10 mouse cellular contexts compared by ENCODE assay signal in the genomic region with DNA sequence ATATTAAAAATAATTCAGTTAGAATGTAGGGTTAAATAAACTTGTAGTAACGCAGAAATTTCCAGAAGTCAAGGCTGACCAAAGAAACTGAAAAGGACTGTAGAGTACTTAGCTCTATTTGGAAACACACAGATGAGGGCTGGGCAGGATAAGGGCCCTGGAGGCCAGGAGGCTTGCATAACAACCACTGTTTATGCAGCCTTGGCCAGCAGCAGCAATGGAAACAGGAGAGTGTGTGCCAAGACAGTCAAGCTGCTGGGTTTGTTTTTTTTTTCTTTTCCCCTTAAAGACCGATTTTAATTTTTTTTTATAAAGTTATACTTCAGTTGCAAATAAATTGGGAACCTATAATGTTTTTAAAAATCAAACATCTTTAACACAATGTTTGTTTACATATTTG. TPM values are rescaled to one million over a fixed set of nuclear protein-coding genes. Genes with fewer than 3 reads are reported as not detected.
DNase-seq lines count a peak whose midpoint lies in the region; ATAC-seq and TF ChIP-seq lines count a peak whose summit lies in the region.
"Had no signal": no experiment of that assay in that cellular context is flagged by ENCODE, and none has a peak within 500 bp of the region (broad histone marks: within the 10 kb centered on the region; RNA-seq: fewer than 3 reads in every experiment).

No protein-coding gene starts in this region.

- peak overlapping the region; percentile 84 for H3K27ac ChIP-seq in intestine, embryonic 14.5 days (ENCODE audit: low read depth)
- H3K27ac ChIP-seq in intestine, postnatal 0 days (ENCODE audit: low read depth, low read length) = no peak overlapping the region
- peak overlapping the region; percentile 78; the same call in 1 of the 2 replicates for H3K27ac ChIP-seq in heart, embryonic 15.5 days
- no peak overlapping the region for H3K27ac ChIP-seq in lung, embryonic 15.5 days
- H3K27ac ChIP-seq: macrophage had no signal

- ATAC-seq in intestine, embryonic 14.5 days (replicated peaks; ENCODE audit: low FRiP score, low TSS enrichment, low read depth) = no peak
- no peak for ATAC-seq in intestine, postnatal 0 days
- peak; percentile 91 for ATAC-seq in heart, embryonic 15.5 days (replicated peaks; ENCODE audit: insufficient number of reproducible peaks, insufficient read depth, low FRiP score, low read depth)
- peak; percentile 97 for ATAC-seq in lung, embryonic 15.5 days (ENCODE audit: borderline replicate concordance, extremely low read depth, low FRiP score, low TSS enrichment)

- DNase-seq in intestine, embryonic 14.5 days (ENCODE audit: low spot score) = no peak
- peak; percentile 92 for DNase-seq in NIH3T3 (ENCODE audit: low read depth)
- peak; percentile 63 for DNase-seq in cerebellum, adult 9-11 months
- no peak for DNase-seq in spleen, adult 12 weeks (ENCODE audit: low spot score)
- DNase-seq in frontal cortex, postnatal 14 days (ENCODE audit: low spot score in 2 of 2) = no peak

- no peak overlapping the region for H3K4me3 ChIP-seq in intestine, embryonic 14.5 days (ENCODE audit: low read depth, low read length)
- no peak overlapping the region for H3K4me3 ChIP-seq in intestine, postnatal 0 days (ENCODE audit: low read depth, low read length)
- H3K4me3 ChIP-seq in heart, embryonic 15.5 days = no peak overlapping the region
- H3K4me3 ChIP-seq in lung, embryonic 15.5 days = no peak overlapping the region

- H3K9ac ChIP-seq in intestine, embryonic 14.5 days (ENCODE audit: low read length) = no peak overlapping the region
- no peak overlapping the region for H3K9ac ChIP-seq in intestine, postnatal 0 days (ENCODE audit: low read depth, low read length)
- no peak overlapping the region for H3K9ac ChIP-seq in heart, embryonic 15.5 days
- H3K9ac ChIP-seq in lung, embryonic 15.5 days = no peak overlapping the region

- no peaks in the 10 kb centered on the region for H3K27me3 ChIP-seq in intestine, embryonic 14.5 days (replicated peaks; ENCODE audit: control insufficient read depth, insufficient read depth, low read length)
- H3K27me3 ChIP-seq in intestine, postnatal 0 days (replicated peaks; ENCODE audit: control insufficient read depth, insufficient read depth, low read length) = no peaks in the 10 kb centered on the region
- H3K27me3 ChIP-seq in heart, embryonic 15.5 days = no peaks in the 10 kb centered on the region
- H3K27me3 ChIP-seq in lung, embryonic 15.5 days = no peaks in the 10 kb centered on the region

- no peaks in the 10 kb centered on the region for H3K36me3 ChIP-seq in intestine, embryonic 14.5 days (ENCODE audit: control insufficient read depth, insufficient read depth, low read length)
- no peaks in the 10 kb centered on the region for H3K36me3 ChIP-seq in intestine, postnatal 0 days (ENCODE audit: control insufficient read depth, insufficient read depth)
- H3K36me3 ChIP-seq in heart, embryonic 15.5 days = no peaks in the 10 kb centered on the region
- no peaks in the 10 kb centered on the region for H3K36me3 ChIP-seq in lung, embryonic 15.5 days

- no peak overlapping the region for H3K4me2 ChIP-seq in intestine, embryonic 14.5 days (ENCODE audit: low read length)
- no peak overlapping the region for H3K4me2 ChIP-seq in intestine, postnatal 0 days (replicated peaks; ENCODE audit: low read depth)
- no peak overlapping the region for H3K4me2 ChIP-seq in heart, embryonic 15.5 days
- H3K4me2 ChIP-seq in lung, embryonic 15.5 days = no peak overlapping the region

- peaks cover 8% of the 10 kb centered on the region for H3K4me1 ChIP-seq in intestine, embryonic 14.5 days (replicated peaks; ENCODE audit: control insufficient read depth, insufficient read depth, low read length)
- H3K4me1 ChIP-seq in intestine, postnatal 0 days (replicated peaks; ENCODE audit: control insufficient read depth, insufficient read depth, low read length) = no peaks in the 10 kb centered on the region
- H3K4me1 ChIP-seq in heart, embryonic 15.5 days (replicated peaks) = peaks cover 8% of the 10 kb centered on the region
- peaks cover 22% of the 10 kb centered on the region for H3K4me1 ChIP-seq in lung, embryonic 15.5 days

- WGBS in intestine, embryonic 14.5 days = 44% methylated on average over 2 of the region's 2 CpGs
- 47% methylated on average over 2 of the region's 2 CpGs for WGBS in intestine, postnatal 0 days
- 48% methylated on average over 2 of the region's 2 CpGs for WGBS in heart, embryonic 15.5 days
- 28% methylated on average over 2 of the region's 2 CpGs for WGBS in lung, embryonic 15.5 days

- no peak for TF ChIP-seq CTCF in intestine, postnatal 0 days (IDR thresholded peaks at IDR 0.05; ENCODE audit: low read depth)

- H3K9me3 ChIP-seq in intestine, embryonic 14.5 days (ENCODE audit: control insufficient read depth, low read length) = no peaks in the 10 kb centered on the region
- no peaks in the 10 kb centered on the region for H3K9me3 ChIP-seq in intestine, postnatal 0 days (ENCODE audit: control insufficient read depth)
- no peaks in the 10 kb centered on the region for H3K9me3 ChIP-seq in heart, embryonic 15.5 days (replicated peaks)
- no peaks in the 10 kb centered on the region for H3K9me3 ChIP-seq in lung, embryonic 15.5 days
- H3K9me3 ChIP-seq: G1E had no signal

RNA-seq across cellular contexts. Expression of a gene that starts 13.1 kb away (rescaled TPM):
- polyA plus RNA-seq in intestine, embryonic 14.5 days (2014; fragmentation: Nextera tagmentation; extraction: Ambion mirVana) = 0.55 and 1.0 TPM in 2 replicates
- 0.55 and 0.57 TPM in 2 replicates for polyA plus RNA-seq in intestine, postnatal 0 days (2015; fragmentation: Nextera tagmentation; extraction: Ambion mirVana)
- 0.71 and 0.87 TPM in 2 replicates for polyA plus RNA-seq in heart, embryonic 15.5 days (2015; fragmentation: Nextera tagmentation; extraction: Ambion mirVana)
- 0.94 and 1.4 TPM in 2 replicates for polyA plus RNA-seq in lung, embryonic 15.5 days (2015; fragmentation: Nextera tagmentation; extraction: Ambion mirVana)

RNA-seq across cellular contexts. Expression of a gene that starts 24.6 kb away (rescaled TPM):
- 0.38 and 0.95 TPM in 2 replicates for polyA plus RNA-seq in intestine, embryonic 14.5 days (2014; fragmentation: Nextera tagmentation; extraction: Ambion mirVana)
- polyA plus RNA-seq in intestine, postnatal 0 days (2015; fragmentation: Nextera tagmentation; extraction: Ambion mirVana) = 1.1 and 1.7 TPM in 2 replicates
- 4.6 and 5.7 TPM in 2 replicates for polyA plus RNA-seq in heart, embryonic 15.5 days (2015; fragmentation: Nextera tagmentation; extraction: Ambion mirVana)
- 1.3 and 1.6 TPM in 2 replicates for polyA plus RNA-seq in lung, embryonic 15.5 days (2015; fragmentation: Nextera tagmentation; extraction: Ambion mirVana)
- polyA plus RNA-seq: macrophage had no signal

RNA-seq across cellular contexts. Expression of a gene that starts 59.0 kb away (rescaled TPM):
- 18.5 and 18.7 TPM in 2 replicates for polyA plus RNA-seq in intestine, embryonic 14.5 days (2014; fragmentation: Nextera tagmentation; extraction: Ambion mirVana)
- polyA plus RNA-seq in intestine, postnatal 0 days (2015; fragmentation: Nextera tagmentation; extraction: Ambion mirVana) = 10.4 and 11.5 TPM in 2 replicates
- polyA plus RNA-seq in heart, embryonic 15.5 days (2015; fragmentation: Nextera tagmentation; extraction: Ambion mirVana) = 10.0 and 11.1 TPM in 2 replicates
- polyA plus RNA-seq in lung, embryonic 15.5 days (2015; fragmentation: Nextera tagmentation; extraction: Ambion mirVana) = 15.1 and 15.2 TPM in 2 replicates

Comparison
In these comparisons a context has a peak if more than half of its experiments do, and no peak if none do; other contexts are left out.
1. H3K27ac ChIP-seq: peak in intestine, embryonic 14.5 days (single experiment) and heart, embryonic 15.5 days (single experiment); none in intestine, postnatal 0 days (single experiment) and lung, embryonic 15.5 days (single experiment).
2. ATAC-seq: peak in heart, embryonic 15.5 days (single experiment) and lung, embryonic 15.5 days (single experiment); none in intestine, embryonic 14.5 days (single experiment) and intestine, postnatal 0 days (single experiment).
3. DNase-seq: peak in NIH3T3 (single experiment) and cerebellum, adult 9-11 months (single experiment); none in intestine, embryonic 14.5 days (single experiment), spleen, adult 12 weeks (single experiment) and frontal cortex, postnatal 14 days (0 of 2).